Mouse (Mus musculus) spleen, adult 2 months (tissue): ENCODE measurements around the gene Ppara.

ENCODE experiments used
- CTCF ChIP-seq: fragments of 200-500 bp; IDR thresholded peaks from 2 replicates; pipeline ENCODE4 v1.5.1; 2011; ENCODE audit warnings: mild to moderate bottlenecking, inconsistent platforms; ENCODE audit not compliant: insufficient read depth, insufficient read length, insufficient replicate concordance; ENCODE audit errors: extremely low read depth
- POLR2A ChIP-seq: fragments of 200-500 bp; IDR thresholded peaks from 2 replicates; pipeline ENCODE4 v1.6.1; 2011; ENCODE audit warnings: low read depth, low read length, inconsistent platforms

GRCm38 (mm10) chr15:85724271-85725165 lies 10.3 kb upstream of the Ppara start:
- TF ChIP-seq POLR2A = no peak
- no peak for TF ChIP-seq CTCF
